In the genomic region with DNA sequence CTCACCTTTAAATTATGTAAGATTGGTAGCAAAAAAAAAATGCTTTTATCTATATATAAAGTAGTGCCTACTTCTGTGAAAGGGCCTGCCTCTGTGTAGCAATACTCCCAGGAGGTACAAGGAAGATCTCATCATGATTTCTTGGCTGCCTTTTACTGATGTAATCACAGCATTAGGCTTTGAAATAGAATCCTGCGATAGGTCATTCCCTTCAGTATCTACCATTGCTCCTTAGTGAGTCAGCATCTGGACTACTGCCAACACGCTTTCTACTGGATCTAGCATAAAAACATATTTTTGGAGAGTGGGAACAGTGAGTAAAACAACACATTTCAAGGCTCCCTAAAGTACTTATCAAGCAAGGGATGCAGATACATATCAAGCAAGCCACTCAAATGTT, we compare ENCODE assay signal across 10 mouse cellular contexts. TPM values are rescaled to one million over a fixed set of nuclear protein-coding genes. Genes with fewer than 3 reads are reported as not detected.
DNase-seq lines count a peak whose midpoint lies in the region; ATAC-seq and TF ChIP-seq lines count a peak whose summit lies in the region.
"Had no signal": no experiment of that assay in that cellular context is flagged by ENCODE, and none has a peak within 500 bp of the region (broad histone marks: within the 10 kb centered on the region; RNA-seq: fewer than 3 reads in every experiment).

No protein-coding gene starts in this region.

- H3K4me2 ChIP-seq in lung, postnatal 0 days (replicated peaks; ENCODE audit: low read depth, low read length): no peak overlapping the region
- H3K4me2 ChIP-seq: embryonic facial prominence, embryonic 15.5 days; lung, embryonic 15.5 days had no signal

- H3K36me3 ChIP-seq in heart, embryonic 10.5 days: no peaks in the 10 kb centered on the region
- no peaks in the 10 kb centered on the region for H3K36me3 ChIP-seq in lung, postnatal 0 days (ENCODE audit: insufficient read depth, low read length)
- H3K36me3 ChIP-seq: embryonic facial prominence, embryonic 15.5 days; lung, embryonic 15.5 days had no signal

- TF ChIP-seq EP300 in lung, postnatal 0 days (IDR thresholded peaks at IDR 0.05): no peak

- H3K4me3 ChIP-seq in heart, embryonic 10.5 days: no peak overlapping the region
- no peak overlapping the region for H3K4me3 ChIP-seq in lung, postnatal 0 days (ENCODE audit: low read depth, low read length)
- H3K4me3 ChIP-seq: embryonic facial prominence, embryonic 15.5 days; lung, embryonic 15.5 days had no signal

- peaks cover 23% of the 10 kb centered on the region for H3K4me1 ChIP-seq in heart, embryonic 10.5 days
- no peaks in the 10 kb centered on the region for H3K4me1 ChIP-seq in lung, postnatal 0 days (ENCODE audit: insufficient read depth, low read depth, low read length)
- H3K4me1 ChIP-seq: lung, embryonic 15.5 days had no signal

- 63% methylated on average over 2 of the region's 2 CpGs for WGBS in heart, embryonic 10.5 days
- 46% methylated on average over 2 of the region's 2 CpGs for WGBS in lung, postnatal 0 days

- intact Hi-C loops in heart, postnatal 10 days (cut with DNase I): no loop called here

- H3K9ac ChIP-seq in lung, postnatal 0 days (replicated peaks; ENCODE audit: low read depth): no peak overlapping the region
- H3K9ac ChIP-seq: embryonic facial prominence, embryonic 15.5 days; lung, embryonic 15.5 days had no signal

- TF ChIP-seq CTCF in lung, postnatal 0 days (IDR thresholded peaks at IDR 0.05): no peak

- peak; percentile 71 for ATAC-seq in lung, postnatal 0 days

- no peaks in the 10 kb centered on the region for H3K9me3 ChIP-seq in heart, embryonic 10.5 days
- no peaks in the 10 kb centered on the region for H3K9me3 ChIP-seq in lung, postnatal 0 days (ENCODE audit: low read length)
- H3K9me3 ChIP-seq: embryonic facial prominence, embryonic 15.5 days; lung, embryonic 15.5 days had no signal

- peak; percentile 90 for DNase-seq in heart, adult 11 months
- DNase-seq in heart, embryonic 10.5 days (ENCODE audit: low spot score): no peak
- peak; percentile 52 for DNase-seq in 3134 (ENCODE audit: extremely low read depth, insufficient read length, low spot score)
- peak; percentile 89 for DNase-seq in adrenal gland, postnatal 36 days
- DNase-seq in heart, postnatal 10 days: peak; percentile 60
- DNase-seq in lung, postnatal 0 days (ENCODE audit: low spot score): peak; percentile 65
- no peak for DNase-seq in retina, postnatal 1 day
- DNase-seq in embryo, embryonic 10.5 days (ENCODE audit: low spot score): no peak

- H3K27me3 ChIP-seq in heart, embryonic 10.5 days (ENCODE audit: insufficient read depth, poor library complexity, severe bottlenecking): no peaks in the 10 kb centered on the region
- no peaks in the 10 kb centered on the region for H3K27me3 ChIP-seq in lung, postnatal 0 days (replicated peaks; ENCODE audit: insufficient read depth, low read length)
- H3K27me3 ChIP-seq: embryonic facial prominence, embryonic 15.5 days; lung, embryonic 15.5 days had no signal

- H3K27ac ChIP-seq in heart, embryonic 10.5 days: no peak overlapping the region
- H3K27ac ChIP-seq in lung, postnatal 0 days (ENCODE audit: low read length): no peak overlapping the region
- H3K27ac ChIP-seq: embryonic facial prominence, embryonic 15.5 days; lung, embryonic 15.5 days had no signal

RNA-seq across cellular contexts. Expression of gene Mtmr3, which starts 16.0 kb away (rescaled TPM):
- 23.7 and 28.0 TPM in 2 replicates for polyA plus RNA-seq in heart, embryonic 10.5 days (2016; fragmentation: Nextera tagmentation; extraction: Ambion mirVana)
- 10 to 100 TPM; 55.6 to 64.4 TPM for total RNA-seq in adrenal gland, postnatal 36 days (2021)
- total RNA-seq in heart, postnatal 10 days (2021): 10 to 100 TPM; 56.9 to 59.9 TPM
- polyA plus RNA-seq in lung, postnatal 0 days (2015; fragmentation: Nextera tagmentation; extraction: Ambion mirVana): 22.0 and 24.6 TPM in 2 replicates

RNA-seq across cellular contexts. Expression of gene Gm11032, which starts 41.2 kb away (rescaled TPM):
- not detected in 2 replicates for polyA plus RNA-seq in heart, embryonic 10.5 days (2016; fragmentation: Nextera tagmentation; extraction: Ambion mirVana)
- not detected for total RNA-seq in adrenal gland, postnatal 36 days (2021)
- total RNA-seq in heart, postnatal 10 days (2021): not detected
- polyA plus RNA-seq in lung, postnatal 0 days (2015; fragmentation: Nextera tagmentation; extraction: Ambion mirVana): not detected in 2 replicates
- polyA plus RNA-seq: embryonic facial prominence, embryonic 15.5 days; lung, embryonic 15.5 days had no signal

RNA-seq across cellular contexts. Expression of gene Ascc2, which starts 58.9 kb away (rescaled TPM):
- polyA plus RNA-seq in heart, embryonic 10.5 days (2016; fragmentation: Nextera tagmentation; extraction: Ambion mirVana): 32.2 and 36.1 TPM in 2 replicates
- total RNA-seq in adrenal gland, postnatal 36 days (2021): 10 to 100 TPM; 46.8 to 47.1 TPM
- total RNA-seq in heart, postnatal 10 days (2021): 10 to 100 TPM; 15.2 to 16.4 TPM
- polyA plus RNA-seq in lung, postnatal 0 days (2015; fragmentation: Nextera tagmentation; extraction: Ambion mirVana): 21.7 and 25.3 TPM in 2 replicates

Comparison
In these comparisons a context has a peak if more than half of its experiments do, and no peak if none do; other contexts are left out.
1. DNase-seq: peak in heart, adult 11 months (single experiment), 3134 (single experiment), adrenal gland, postnatal 36 days (2 of 2), heart, postnatal 10 days (2 of 2) and lung, postnatal 0 days (single experiment); none in heart, embryonic 10.5 days (single experiment), retina, postnatal 1 day (single experiment) and embryo, embryonic 10.5 days (single experiment).